Mouse (Mus musculus) heart, embryonic 16.5 days (tissue): Measurements from ENCODE around the gene Wdr62. TPM values are rescaled to one million over a fixed set of nuclear protein-coding genes. Genes with fewer than 3 reads are reported as not detected.

Experiments
- ATAC-seq: fragments of 200-750 bp; cut with Nextera tagmentation; replicated peaks from 2 replicates; pipeline ENCODE4 v1.8.0; 2017; ENCODE audit warnings: moderate number of reproducible peaks; ENCODE audit not compliant: insufficient read depth, low FRiP score; ENCODE audit errors: extremely low read depth
- H3K27ac ChIP-seq: fragments of 300-500 bp; sonication (generic); 2 replicates; pipeline ENCODE4 v1.5.1; 2014; ENCODE audit warnings: mild to moderate bottlenecking, low read length, control low read depth, moderate library complexity
- H3K27me3 ChIP-seq: fragments of 300-500 bp; sonication (generic); 2 replicates; pipeline ENCODE4 v1.6.1; 2014; ENCODE audit warnings: low read length, mixed read lengths; ENCODE audit not compliant: control insufficient read depth, insufficient read depth
- H3K36me3 ChIP-seq: fragments of 300-500 bp; sonication (generic); 2 replicates; pipeline ENCODE4 v1.6.1; 2014; ENCODE audit not compliant: control insufficient read depth, insufficient read depth
- H3K4me1 ChIP-seq: fragments of 300-500 bp; sonication (generic); 2 replicates; pipeline ENCODE4 v1.6.1; 2014; ENCODE audit warnings: low read length, mixed read lengths; ENCODE audit not compliant: control insufficient read depth, insufficient read depth
- H3K4me2 ChIP-seq: fragments of 300-500 bp; sonication (generic); 2 replicates; pipeline ENCODE4 v1.6.1; 2014; ENCODE audit warnings: low read depth, mild to moderate bottlenecking, control low read depth, low read length
- H3K4me3 ChIP-seq: fragments of 300-500 bp; sonication (generic); 2 replicates; pipeline ENCODE4 v1.5.1; 2014; ENCODE audit warnings: mild to moderate bottlenecking, control low read depth, low read length
- H3K9ac ChIP-seq: fragments of 300-500 bp; sonication (generic); 2 replicates; pipeline ENCODE4 v1.6.1; 2014; ENCODE audit warnings: low read length, control low read depth
- H3K9me3 ChIP-seq: fragments of 300-500 bp; sonication (generic); replicated peaks from 2 replicates; pipeline ENCODE4 v1.6.1; 2016; ENCODE audit warnings: low read length; ENCODE audit not compliant: control insufficient read depth
- WGBS: fragments of 180-500 bp; shearing (Covaris S2); extraction: QIAGEN DNeasy Blood & Tissue Kit; methylation state at CpG from one replicate; pipeline ENCODE4 v1.1.7; 2014; 5-methylcytosine and 5-hydroxymethylcytosine counted together
- polyA plus RNA-seq: library from polyadenylated mRNA; unstranded; fragments of >200 nt; fragmentation: Nextera tagmentation; extraction: Ambion mirVana; gene quantifications from 2 replicates; pipeline ENCODE4 v1.2.1, GENCODE M21; 2015

Wdr62 gene
- polyA plus RNA-seq, 1 experiment from 2014 or later: 6.9 TPM

- ATAC-seq: no peak
- no peak overlapping the region for H3K9ac ChIP-seq
- no peak overlapping the region for H3K4me2 ChIP-seq
- H3K36me3 ChIP-seq: no peaks in the 10 kb centered on the region
- no peak overlapping the region for H3K27ac ChIP-seq
- no peak overlapping the region for H3K4me3 ChIP-seq
- H3K27me3 ChIP-seq: no peaks in the 10 kb centered on the region
- WGBS: 50% methylated on average over 5 of the region's 5 CpGs
- H3K9me3 ChIP-seq: no peaks in the 10 kb centered on the region
- H3K4me1 ChIP-seq: peaks cover 17% of the 10 kb centered on the region
Observed at GRCm38 (mm10) chr7:30197592-30198129, 82.6 kb downstream of the Wdr62 start.

GRCm38 (mm10) chr7:30196171-30196570, 84.0 kb downstream of the Wdr62 start:
- ATAC-seq: no peak

GRCm38 (mm10) chr7:30195461-30195860, 84.8 kb downstream of the Wdr62 start:
- Histone ChIP-seq H3K27me3 (no peaks in the 10 kb centered on the region), H3K4me1 (peaks cover 17% of the 10 kb centered on the region), H3K9me3 (no peaks in the 10 kb centered on the region), H3K9ac (no peak overlapping the region), H3K4me2 (peak overlapping the region; percentile 70), H3K36me3 (peaks cover 14% of the 10 kb centered on the region), H3K27ac (no peak overlapping the region), H3K4me3 (no peak overlapping the region; the same call in 1 of the 2 replicates)
- 66% methylated on average over 6 of the region's 6 CpGs for WGBS
- no peak for ATAC-seq

More at GRCm38 (mm10) chr7:30196171-30196570, 84.0 kb downstream of the Wdr62 start:
- Histone ChIP-seq H3K9ac (no peak overlapping the region), H3K4me1 (peaks cover 17% of the 10 kb centered on the region), H3K36me3 (peaks cover 9% of the 10 kb centered on the region), H3K27ac (no peak overlapping the region), H3K4me2 (no peak overlapping the region), H3K27me3 (no peaks in the 10 kb centered on the region), H3K4me3 (no peak overlapping the region), H3K9me3 (no peaks in the 10 kb centered on the region)
- 66% methylated on average over 6 of the region's 6 CpGs for WGBS

- Histone ChIP-seq H3K4me2 (peak overlapping the region; percentile 70), H3K9me3 (no peaks in the 10 kb centered on the region), H3K27me3 (no peaks in the 10 kb centered on the region), H3K4me1 (peaks cover 17% of the 10 kb centered on the region), H3K9ac (peak overlapping the region; percentile 90), H3K36me3 (peaks cover 19% of the 10 kb centered on the region), H3K27ac (peak overlapping the region; percentile 87), H3K4me3 (peak overlapping the region; percentile 75)
- under 1% methylated on average over 28 of the region's 28 CpGs for WGBS
- ATAC-seq: peak; percentile 90
Observed at GRCm38 (mm10) chr7:30194884-30195283, 85.3 kb downstream of the Wdr62 start.

GRCm38 (mm10) chr7:30194101-30194831, 86.0 kb downstream of the Wdr62 start:
- Histone ChIP-seq H3K27me3 (no peaks in the 10 kb centered on the region), H3K4me3 (peak overlapping the region; percentile 75), H3K36me3 (peaks cover 21% of the 10 kb centered on the region), H3K27ac (peak overlapping the region; percentile 87), H3K4me2 (peak overlapping the region; percentile 70), H3K4me1 (peaks cover 17% of the 10 kb centered on the region), H3K9me3 (no peaks in the 10 kb centered on the region), H3K9ac (peak overlapping the region; percentile 90)
- peak; percentile 8; the same call in 1 of the 2 replicates for ATAC-seq
- under 1% methylated on average over 26 of the region's 26 CpGs for WGBS

GRCm38 (mm10) chr7:30193581-30194100, 86.6 kb downstream of the Wdr62 start:
- Histone ChIP-seq H3K27ac (peak overlapping the region; percentile 87), H3K4me3 (peak overlapping the region; percentile 75), H3K9ac (peak overlapping the region; percentile 90), H3K36me3 (peaks cover 27% of the 10 kb centered on the region), H3K4me1 (peaks cover 17% of the 10 kb centered on the region), H3K27me3 (no peaks in the 10 kb centered on the region), H3K9me3 (no peaks in the 10 kb centered on the region), H3K4me2 (peak overlapping the region; percentile 70)
- peak; percentile 68 for ATAC-seq
- WGBS: under 1% methylated on average over 26 of the region's 26 CpGs

GRCm38 (mm10) chr7:30193013-30193412, 87.2 kb downstream of the Wdr62 start:
- H3K4me3 ChIP-seq: peak overlapping the region; percentile 75
- peaks cover 14% of the 10 kb centered on the region for H3K4me1 ChIP-seq
- H3K9ac ChIP-seq: peak overlapping the region; percentile 90; the same call in 1 of the 2 replicates
- H3K27me3 ChIP-seq: no peaks in the 10 kb centered on the region
- no peak for ATAC-seq
- WGBS: 44% methylated on average over 9 of the region's 9 CpGs
- H3K4me2 ChIP-seq: peak overlapping the region; percentile 70
- peaks cover 29% of the 10 kb centered on the region for H3K36me3 ChIP-seq
- no peaks in the 10 kb centered on the region for H3K9me3 ChIP-seq
- no peak overlapping the region for H3K27ac ChIP-seq

GRCm38 (mm10) chr7:30192088-30192487, 88.1 kb downstream of the Wdr62 start:
- H3K27ac ChIP-seq: no peak overlapping the region
- H3K4me2 ChIP-seq: no peak overlapping the region
- H3K27me3 ChIP-seq: no peaks in the 10 kb centered on the region
- ATAC-seq: no peak
- H3K4me1 ChIP-seq: peaks cover 14% of the 10 kb centered on the region
- H3K9me3 ChIP-seq: no peaks in the 10 kb centered on the region
- WGBS: 86% methylated on average over 12 of the region's 12 CpGs
- no peak overlapping the region for H3K4me3 ChIP-seq
- H3K36me3 ChIP-seq: peaks cover 35% of the 10 kb centered on the region
- H3K9ac ChIP-seq: no peak overlapping the region
